Mouse (Mus musculus) ES-Bruce4 (cell line): ENCODE data around the gene Cog6.

ENCODE experiments used
- CTCF ChIP-seq: IDR thresholded peaks from one replicate; pipeline ENCODE4 v1.8.1; 2011; ENCODE audit warnings: low read depth, low read length
- EP300 ChIP-seq: IDR thresholded peaks from 2 replicates; pipeline ENCODE4 v1.6.1; 2011; ENCODE audit warnings: low read depth, low read length; ENCODE audit not compliant: insufficient read depth

- TF ChIP-seq CTCF (no peak), EP300 (no peak)
These were observed 26.3 kb upstream of the Cog6 start for GRCm38 (mm10) chr3:53043206-53043780.
